29 mouse cellular contexts compared by ENCODE assay signal in genomic region chr13:19474041-19474440, GRCm38 (mm10).
DNase-seq lines count a peak whose midpoint lies in the region; ATAC-seq and TF ChIP-seq lines count a peak whose summit lies in the region.
"Had no signal": no experiment of that assay in that cellular context is flagged by ENCODE, and none has a peak within 500 bp of the region (broad histone marks: within the 10 kb centered on the region; RNA-seq: fewer than 3 reads in every experiment).

No protein-coding gene starts in this region.

- no peaks in the 10 kb centered on the region for H3K4me1 ChIP-seq in liver, postnatal 0 days (ENCODE audit: insufficient read depth)
- no peaks in the 10 kb centered on the region for H3K4me1 ChIP-seq in hindbrain, embryonic 11.5 days (replicated peaks; ENCODE audit: control insufficient read depth, insufficient read depth, low read length)
- H3K4me1 ChIP-seq: embryonic facial prominence, embryonic 13.5 days; forebrain, embryonic 10.5 days; hindbrain, embryonic 13.5 days; kidney, embryonic 15.5 days; liver, embryonic 12.5 days; midbrain, embryonic 13.5 days had no signal

- no peak overlapping the region for H3K9ac ChIP-seq in liver, postnatal 0 days (replicated peaks)
- no peak overlapping the region for H3K9ac ChIP-seq in hindbrain, embryonic 11.5 days (ENCODE audit: low read depth, low read length)
- H3K9ac ChIP-seq: embryonic facial prominence, embryonic 13.5 days; hindbrain, embryonic 13.5 days; kidney, embryonic 15.5 days; liver, embryonic 12.5 days; midbrain, embryonic 13.5 days had no signal

- H3K27me3 ChIP-seq in liver, postnatal 0 days (ENCODE audit: insufficient read depth, low read length) = no peaks in the 10 kb centered on the region
- no peaks in the 10 kb centered on the region for H3K27me3 ChIP-seq in hindbrain, embryonic 11.5 days (ENCODE audit: control insufficient read depth, insufficient read depth, low read length)
- H3K27me3 ChIP-seq: embryonic facial prominence, embryonic 13.5 days; hindbrain, embryonic 13.5 days; kidney, embryonic 15.5 days; liver, embryonic 12.5 days; midbrain, embryonic 13.5 days had no signal

- no peak for TF ChIP-seq CTCF in liver, postnatal 0 days (IDR thresholded peaks at IDR 0.05; ENCODE audit: low read depth)

- no peak overlapping the region for H3K4me3 ChIP-seq in liver, postnatal 0 days (ENCODE audit: low read depth, low read length)
- H3K4me3 ChIP-seq in hindbrain, embryonic 11.5 days (ENCODE audit: low read depth, low read length) = no peak overlapping the region
- H3K4me3 ChIP-seq: embryonic facial prominence, embryonic 13.5 days; forebrain, embryonic 10.5 days; hindbrain, embryonic 13.5 days; kidney, embryonic 15.5 days; liver, embryonic 12.5 days; midbrain, embryonic 13.5 days had no signal

- DNase-seq in right cerebral cortex, adult 2 months (ENCODE audit: low spot score in 2 of 2) = peak; percentile 10 to 14
- DNase-seq in right cerebral cortex, postnatal 4 days = no peak
- peak; percentile 56 for DNase-seq in induced T-regulatory cell, adult 2 months (ENCODE audit: low read depth)
- DNase-seq in thymus, postnatal 14 days = peak; percentile 27
- DNase-seq in liver, postnatal 0 days = no peak
- no peak for DNase-seq in hindbrain, embryonic 11.5 days (ENCODE audit: low spot score)
- DNase-seq in urinary bladder, postnatal 10 days (ENCODE audit: low spot score) = no peak
- DNase-seq: adrenal gland, postnatal 10 days; cerebellum, adult 11 months; cerebellum, adult 9-10 months; gastrocnemius, postnatal 10 days; heart, postnatal 36 days; kidney, adult 18-20 months; kidney, postnatal 25 days; left cerebral cortex, postnatal 4 days; lung, adult 18-20 months; retina, postnatal 1 day; right cerebral cortex, postnatal 25 days; spleen, adult 18-20 months had no signal

- H3K27ac ChIP-seq in liver, postnatal 0 days (ENCODE audit: low read depth) = no peak overlapping the region
- H3K27ac ChIP-seq in hindbrain, embryonic 11.5 days (ENCODE audit: low read depth, low read length) = no peak overlapping the region
- H3K27ac ChIP-seq: embryonic facial prominence, embryonic 13.5 days; forebrain, embryonic 10.5 days; hindbrain, embryonic 13.5 days; kidney, embryonic 15.5 days; liver, embryonic 12.5 days; macrophage; midbrain, embryonic 13.5 days had no signal

- H3K9me3 ChIP-seq in liver, postnatal 0 days (ENCODE audit: low read length) = no peaks in the 10 kb centered on the region
- no peaks in the 10 kb centered on the region for H3K9me3 ChIP-seq in hindbrain, embryonic 11.5 days (ENCODE audit: control insufficient read depth, low read length)
- H3K9me3 ChIP-seq: embryonic facial prominence, embryonic 13.5 days; forebrain, embryonic 10.5 days; G1E; hindbrain, embryonic 13.5 days; kidney, embryonic 15.5 days; liver, embryonic 12.5 days; midbrain, embryonic 13.5 days had no signal

- WGBS in liver, postnatal 0 days (ENCODE audit: insufficient replicate concordance) = 80% methylated on average over 10 of the region's 10 CpGs
- 89% methylated on average over 10 of the region's 10 CpGs for WGBS in hindbrain, embryonic 11.5 days

- H3K4me2 ChIP-seq in liver, postnatal 0 days (ENCODE audit: low read depth, low read length) = no peak overlapping the region
- H3K4me2 ChIP-seq in hindbrain, embryonic 11.5 days (replicated peaks; ENCODE audit: low read depth, low read length) = no peak overlapping the region
- H3K4me2 ChIP-seq: embryonic facial prominence, embryonic 13.5 days; hindbrain, embryonic 13.5 days; kidney, embryonic 15.5 days; liver, embryonic 12.5 days; midbrain, embryonic 13.5 days had no signal

- TF ChIP-seq EP300 in liver, postnatal 0 days (IDR thresholded peaks at IDR 0.05; ENCODE audit: low read depth) = no peak

- ATAC-seq in liver, postnatal 0 days = no peak
- ATAC-seq in hindbrain, embryonic 11.5 days (ENCODE audit: low FRiP score) = no peak
- ATAC-seq: forebrain, embryonic 16.5 days; liver, embryonic 12.5 days; lung, postnatal 0 days; midbrain, embryonic 13.5 days had no signal

- H3K36me3 ChIP-seq in liver, postnatal 0 days (replicated peaks; ENCODE audit: insufficient read depth, low read length) = no peaks in the 10 kb centered on the region
- no peaks in the 10 kb centered on the region for H3K36me3 ChIP-seq in hindbrain, embryonic 11.5 days (ENCODE audit: control insufficient read depth, insufficient read depth, low read length)
- H3K36me3 ChIP-seq: embryonic facial prominence, embryonic 13.5 days; forebrain, embryonic 10.5 days; G1E; hindbrain, embryonic 13.5 days; kidney, embryonic 15.5 days; liver, embryonic 12.5 days; midbrain, embryonic 13.5 days had no signal

Comparison
In these comparisons a context has a peak if more than half of its experiments do, and no peak if none do; other contexts are left out.
1. DNase-seq: peak in right cerebral cortex, adult 2 months (2 of 2), induced T-regulatory cell, adult 2 months (single experiment) and thymus, postnatal 14 days (single experiment); none in right cerebral cortex, postnatal 4 days (single experiment), liver, postnatal 0 days (single experiment), hindbrain, embryonic 11.5 days (single experiment) and urinary bladder, postnatal 10 days (single experiment).